Mouse (Mus musculus) brain, embryonic 14.5 days (tissue): ENCODE measurements around the gene Hbq1a.

Source experiments
- CTCF ChIP-seq: fragments of 200-500 bp; IDR thresholded peaks from 2 replicates; pipeline ENCODE4 v1.5.1; 2012; ENCODE audit warnings: inconsistent platforms, mild to moderate bottlenecking, moderate library complexity, borderline replicate concordance; ENCODE audit not compliant: insufficient read depth, insufficient read length; ENCODE audit errors: extremely low read depth
- POLR2A ChIP-seq: fragments of 200-500 bp; IDR thresholded peaks from 2 replicates; pipeline ENCODE4 v1.6.1; 2012; ENCODE audit warnings: mild to moderate bottlenecking, inconsistent platforms, borderline replicate concordance; ENCODE audit not compliant: poor library complexity, insufficient read depth, insufficient read length, severe bottlenecking; ENCODE audit errors: extremely low read depth

DNA sequence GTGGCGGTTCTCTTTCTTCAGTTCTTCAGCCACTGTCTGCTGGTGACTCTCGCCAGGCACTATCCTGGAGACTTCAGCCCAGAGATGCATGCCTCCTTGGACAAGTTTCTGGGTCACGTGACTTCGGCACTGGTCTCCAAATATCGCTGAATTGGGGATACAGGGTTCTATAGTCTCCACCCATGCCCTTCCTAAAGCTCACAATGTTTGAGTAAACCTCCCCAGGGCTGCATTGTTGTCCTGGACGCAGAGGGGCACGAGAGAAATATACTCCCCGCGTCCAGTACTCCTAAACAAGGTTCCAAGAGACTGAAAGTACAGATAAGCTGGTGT, 12.4 kb upstream of the Hbq1a start:
- no peak for TF ChIP-seq POLR2A
- no peak for TF ChIP-seq CTCF
